Mouse (Mus musculus) left cerebral cortex, postnatal 14 days (tissue): ENCODE data around the gene Hist1h3e. TPM values are rescaled to one million over a fixed set of nuclear protein-coding genes. Genes with fewer than 3 reads are reported as not detected.

Experiments used
- DNase-seq, 2 experiments: peaks; one replicate each; pipeline ENCODE4 v3.0.0; 2021 to 2022; ENCODE audit warnings: low spot score in 2 of 2, mixed read lengths in 1 of 2
- intact Hi-C: fragments of 180-260 bp; cut with DNase I; formaldehyde crosslinking; loops from one replicate; pipeline ENCODE4 v1.15.1; 2025
- total RNA-seq, 2 experiments: library from RNA; stranded (reverse); gene quantifications; 2 replicates each; pipeline ENCODE4 v1.2.3; 2021

Gene Hist1h3e
- total RNA-seq, 2 experiments from 2014 or later: 49.1 to 57.1 TPM

DNA sequence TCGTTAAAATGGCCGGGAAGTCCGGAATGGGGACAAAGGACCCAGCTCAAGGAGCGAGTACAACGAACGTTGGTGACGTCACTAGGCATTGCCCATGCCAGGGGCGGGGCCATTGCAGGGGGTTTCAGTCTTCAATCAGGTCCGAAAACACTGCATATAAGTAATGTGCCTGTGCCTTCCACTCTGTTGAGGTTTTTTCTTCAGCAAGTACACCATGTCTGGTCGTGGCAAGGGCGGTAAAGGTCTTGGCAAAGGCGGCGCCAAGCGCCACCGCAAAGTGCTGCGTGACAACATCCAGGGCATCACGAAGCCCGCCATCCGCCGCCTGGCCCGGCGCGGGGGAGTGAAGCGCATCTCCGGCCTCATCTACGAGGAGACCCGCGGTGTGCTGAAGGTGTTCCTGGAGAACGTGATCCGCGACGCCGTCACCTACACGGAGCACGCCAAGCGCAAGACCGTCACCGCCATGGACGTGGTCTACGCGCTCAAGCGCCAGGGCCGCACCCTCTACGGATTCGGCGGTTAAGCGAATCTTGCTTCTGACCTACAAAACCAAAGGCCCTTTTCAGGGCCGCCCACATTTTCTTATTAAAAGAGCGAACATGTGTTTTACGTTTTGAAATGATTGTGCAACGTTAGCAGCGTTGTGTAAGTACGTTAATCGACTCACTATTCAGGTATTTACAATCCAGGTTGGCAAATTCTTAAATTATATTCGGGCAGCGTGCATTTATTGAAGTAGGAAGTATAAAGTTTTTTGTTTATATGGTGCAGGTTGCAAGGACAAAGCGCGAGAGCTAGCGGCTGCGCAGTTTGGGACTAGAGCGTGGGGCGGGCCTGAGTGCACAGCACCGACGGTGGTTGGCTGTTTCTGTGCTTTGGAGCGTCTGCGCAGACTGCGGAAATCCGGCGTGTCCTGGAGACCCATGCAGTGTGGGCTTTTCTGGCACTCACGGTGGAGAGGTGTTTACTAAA, 31.0 kb downstream of the Hist1h3e start, which contains the start of gene Hist1h4h:
Gene Hist1h4h (plus strand): TSS at position 150 of the 975 bp plus-strand sequence.
- peak; percentile 98 for DNase-seq
- intact Hi-C loops: loop anchor here (5.0 to 10.0 kb wide), 2 partner anchors 1489 to 1816 kb away; partner anchors contain the start of genes Hist1h2ag, Hist1h2ai, Hist1h2bj and Hist1h2bl

- intact Hi-C loops: loop anchor here (5.0 to 10.0 kb wide), 2 partner anchors 1488 to 1816 kb away; partner anchors contain the start of genes Hist1h2ag, Hist1h2ai, Hist1h2bj and Hist1h2bl
- DNase-seq: peak; percentile 78 to 79
Measured at GRCm38 (mm10) chr13:23530181-23530900, 31.8 kb downstream of the Hist1h3e start.

- intact Hi-C loops: loop anchor here (5.0 to 10.0 kb wide), 2 partner anchors 1487 to 1815 kb away; partner anchors contain the start of genes Hist1h2ag, Hist1h2ai, Hist1h2bj and Hist1h2bl
- no peak for DNase-seq
Measured at GRCm38 (mm10) chr13:23529480-23530165, 32.5 kb downstream of the Hist1h3e start.

- DNase-seq: no peak
- intact Hi-C loops: no loop called here
Measured at GRCm38 (mm10) chr13:23529005-23529404, 33.2 kb downstream of the Hist1h3e start.

- DNase-seq: peak; percentile 95 to 97
- intact Hi-C loops: no loop called here
Measured at GRCm38 (mm10) chr13:23526312-23526711, 35.9 kb downstream of the Hist1h3e start.

GRCm38 (mm10) chr13:23525901-23526300, 36.3 kb downstream of the Hist1h3e start:
- DNase-seq: no peak
- intact Hi-C loops: loop anchor here (2.0 kb wide), 1 partner anchor 93 kb away; no protein-coding TSS in a partner anchor

DNA sequence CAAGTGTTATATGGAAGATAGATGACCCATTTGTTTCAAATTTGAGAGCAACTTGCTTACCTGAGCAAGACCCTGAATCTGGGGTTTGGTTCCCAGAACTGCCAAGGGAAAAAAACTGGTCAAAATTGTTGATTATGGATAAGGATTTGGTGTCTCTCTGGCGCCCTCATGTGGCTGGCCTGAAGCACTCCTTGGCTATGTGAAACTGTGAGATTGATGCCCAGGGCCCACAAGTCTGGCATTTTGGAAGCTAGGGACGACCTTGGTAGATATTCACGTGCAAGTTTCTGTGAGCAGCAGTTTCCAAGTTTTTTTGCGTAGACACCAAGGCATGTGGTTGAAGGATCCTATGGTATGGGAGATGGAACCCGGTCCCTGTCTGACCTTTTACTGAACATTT, 37.5 kb downstream of the Hist1h3e start:
- peak; percentile 66 to 72 for DNase-seq
- intact Hi-C loops: loop anchor here (2.0 kb wide), 1 partner anchor 92 kb away; no protein-coding TSS in a partner anchor

DNA sequence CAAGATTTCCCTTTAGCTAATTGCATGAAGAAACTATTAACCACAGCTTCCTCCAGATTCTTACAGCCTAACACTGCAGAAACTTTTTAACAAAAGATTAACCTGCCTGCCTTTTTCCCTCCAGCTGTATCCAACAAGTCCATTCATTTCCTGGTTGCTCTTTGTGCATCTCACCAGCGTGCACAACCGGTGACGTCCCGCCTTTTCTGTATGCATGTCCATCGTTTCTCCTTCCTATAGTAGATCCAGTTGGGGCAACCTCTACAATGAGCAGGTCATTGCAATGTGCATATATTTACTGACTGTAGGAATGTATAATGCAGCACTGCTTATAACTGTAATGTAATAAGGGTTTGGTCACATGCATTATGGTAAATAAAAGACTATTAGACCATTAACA, 38.2 kb downstream of the Hist1h3e start:
- DNase-seq: no peak
- intact Hi-C loops: loop anchor here (2.0 kb wide), 1 partner anchor 91 kb away; no protein-coding TSS in a partner anchor

DNA sequence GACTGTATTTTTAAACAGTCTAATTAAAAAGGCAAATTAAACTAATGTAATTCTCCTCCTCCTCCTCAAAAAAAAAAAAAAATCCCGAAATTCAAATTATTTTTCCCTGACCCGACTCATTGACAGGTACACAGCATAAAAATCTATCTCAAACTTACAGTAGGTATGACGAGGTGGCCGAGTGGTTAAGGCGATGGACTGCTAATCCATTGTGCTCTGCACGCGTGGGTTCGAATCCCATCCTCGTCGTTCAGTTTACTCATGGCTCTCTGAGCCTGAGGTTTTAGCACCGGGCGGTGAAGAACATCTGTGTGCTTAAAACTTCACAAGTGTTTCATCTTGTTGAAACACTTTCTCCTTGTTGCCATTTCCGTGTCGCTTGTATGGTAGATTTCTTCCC, 40.5 kb downstream of the Hist1h3e start:
- intact Hi-C loops: no loop called here
- DNase-seq: peak; percentile 66 to 86

GRCm38 (mm10) chr13:23519416-23519815, 42.8 kb downstream of the Hist1h3e start:
- intact Hi-C loops: loop anchor here (1.0 to 10.0 kb wide), 5 partner anchors 69 to 1575 kb away; partner anchors contain the start of gene Zfp184

DNA sequence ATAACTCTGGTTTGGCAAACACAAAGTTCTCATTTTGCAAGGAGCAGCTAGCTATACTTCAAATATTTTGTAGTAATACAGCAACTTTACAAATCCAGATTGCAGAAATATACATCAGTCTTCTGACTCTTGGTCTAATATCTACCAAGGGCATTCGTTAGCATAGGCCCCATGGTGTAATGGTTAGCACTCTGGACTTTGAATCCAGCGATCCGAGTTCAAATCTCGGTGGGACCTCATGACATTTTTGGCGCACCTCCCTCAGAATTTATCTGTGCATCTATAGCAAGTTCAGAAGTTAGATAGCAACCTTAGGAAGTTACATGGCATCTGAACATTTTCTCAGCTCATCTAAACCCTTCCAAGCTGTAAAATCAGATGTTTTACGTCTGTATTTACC, 43.3 kb downstream of the Hist1h3e start:
- peak; percentile 82 to 90 for DNase-seq
- intact Hi-C loops: loop anchor here (1.0 to 10.0 kb wide), 5 partner anchors 69 to 1574 kb away; partner anchors contain the start of gene Zfp184

More at GRCm38 (mm10) chr13:23519416-23519815, 42.8 kb downstream of the Hist1h3e start:
- peak; percentile 84 to 89 for DNase-seq

DNA sequence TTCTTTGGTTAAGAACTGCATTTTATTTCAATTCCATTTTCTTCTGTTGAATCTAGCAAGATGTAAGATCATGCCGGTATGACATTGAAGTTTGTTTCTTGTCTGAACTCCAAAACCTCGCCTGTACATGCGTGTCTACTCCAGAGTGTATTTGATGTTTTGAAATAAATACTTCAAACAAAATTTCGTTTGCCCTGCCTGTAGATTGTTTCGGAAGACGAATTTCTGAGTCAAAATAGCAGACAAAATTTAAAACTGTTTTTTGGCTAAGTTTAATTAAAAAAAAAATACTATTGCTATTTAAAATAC, 43.9 kb downstream of the Hist1h3e start:
- intact Hi-C loops: loop anchor here (2.0 to 10.0 kb wide), 4 partner anchors 87 to 1573 kb away; partner anchors contain the start of gene Zfp184
- DNase-seq: no peak

DNA sequence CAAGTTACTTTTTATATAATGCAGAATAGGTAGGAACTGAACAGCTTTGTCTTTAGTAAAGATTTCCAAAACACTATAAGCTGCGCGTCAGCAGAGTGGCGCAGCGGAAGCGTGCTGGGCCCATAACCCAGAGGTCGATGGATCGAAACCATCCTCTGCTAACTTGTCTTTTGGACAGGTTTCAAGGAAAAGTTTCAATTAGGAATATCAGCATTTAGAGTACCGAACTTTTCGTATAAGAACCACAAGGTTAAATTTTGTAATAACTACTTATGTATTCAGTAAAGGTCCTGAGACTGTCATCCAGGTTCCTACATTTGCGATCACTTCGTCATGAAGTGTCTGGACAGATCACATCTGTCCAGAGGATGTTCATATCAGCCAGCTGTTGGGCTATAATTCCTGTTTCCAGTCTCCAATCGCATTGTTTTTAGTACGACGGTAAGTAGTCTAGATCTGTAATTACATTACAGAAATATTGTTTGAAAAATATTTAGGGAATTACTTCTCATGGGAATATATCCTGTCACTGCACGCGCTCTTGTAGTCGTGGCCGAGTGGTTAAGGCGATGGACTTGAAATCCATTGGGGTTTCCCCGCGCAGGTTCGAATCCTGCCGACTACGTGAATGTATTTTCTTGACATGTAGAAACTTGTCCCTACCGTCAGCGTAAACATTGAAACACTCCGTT, 44.4 kb downstream of the Hist1h3e start:
- intact Hi-C loops: loop anchor here (2.0 to 10.0 kb wide), 5 partner anchors 81 to 1573 kb away; partner anchors contain the start of gene Zfp184
- peak; percentile 91 to 96 for DNase-seq

GRCm38 (mm10) chr13:23516822-23517602, 45.2 kb downstream of the Hist1h3e start:
- DNase-seq: peak; percentile 61 to 84
- intact Hi-C loops: loop anchor here (2.0 to 10.0 kb wide), 4 partner anchors 80 to 1572 kb away; partner anchors contain the start of gene Zfp184

GRCm38 (mm10) chr13:23515826-23516620, 46.1 kb downstream of the Hist1h3e start:
- intact Hi-C loops: loop anchor here (2.0 to 10.0 kb wide), 4 partner anchors 79 to 1571 kb away; partner anchors contain the start of gene Zfp184

DNA sequence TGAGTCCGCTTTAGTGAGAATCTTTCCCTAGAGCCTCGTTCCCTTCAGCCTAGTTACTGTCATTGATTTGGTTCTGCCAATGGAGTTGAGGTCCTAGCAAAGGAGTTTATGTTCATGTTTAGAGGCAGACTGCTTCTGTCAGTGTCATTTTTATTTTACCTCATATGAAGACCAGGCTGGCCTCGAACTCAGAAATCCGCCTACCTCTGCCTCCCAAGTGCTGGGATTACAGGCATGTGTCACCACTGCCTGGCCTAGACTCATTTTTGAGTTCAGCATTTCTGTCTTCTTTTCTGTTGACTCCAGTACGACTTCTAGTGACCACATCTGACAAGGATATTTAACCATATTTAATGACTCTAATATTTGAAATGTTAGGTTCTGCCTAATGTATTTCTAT, 46.9 kb downstream of the Hist1h3e start:
- no peak for DNase-seq
- intact Hi-C loops: loop anchor here (5.0 to 10.0 kb wide), 3 partner anchors 208 to 1570 kb away; partner anchors contain the start of gene Zfp184

More at GRCm38 (mm10) chr13:23515826-23516620, 46.1 kb downstream of the Hist1h3e start:
- no peak for DNase-seq
